Mouse (Mus musculus): ENCODE results near the gene Il1rap. TPM values are rescaled to one million over a fixed set of nuclear protein-coding genes. Genes with fewer than 3 reads are reported as not detected.

The Il1rap gene
- polyA plus RNA-seq, 1 experiment from 2014 or later: 5.5 TPM

GRCm38 (mm10) chr16:26710922-26711321 is 129.4 kb downstream of the Il1rap start:
- no peak overlapping the region for H3K27ac ChIP-seq
- no peaks in the 10 kb centered on the region for H3K27me3 ChIP-seq (ENCODE audit: low read depth, poor library complexity, severe bottlenecking)
- no peak overlapping the region for H3K4me3 ChIP-seq
- no peak for DNase-seq (ENCODE audit: low spot score)
- no peaks in the 10 kb centered on the region for H3K9me3 ChIP-seq (replicated peaks)
- no peaks in the 10 kb centered on the region for H3K36me3 ChIP-seq
- H3K4me1 ChIP-seq: no peaks in the 10 kb centered on the region
- 96% methylated on average over 3 of the region's 3 CpGs for WGBS

GRCm38 (mm10) chr16:26713538-26714316 is 132.2 kb downstream of the Il1rap start:
- no peaks in the 10 kb centered on the region for H3K4me1 ChIP-seq
- H3K9me3 ChIP-seq (replicated peaks): no peaks in the 10 kb centered on the region
- no peak for DNase-seq (ENCODE audit: low spot score)
- H3K4me3 ChIP-seq: no peak overlapping the region
- 88% methylated on average over 5 of the region's 5 CpGs for WGBS
- H3K36me3 ChIP-seq: no peaks in the 10 kb centered on the region
- no peaks in the 10 kb centered on the region for H3K27me3 ChIP-seq (ENCODE audit: low read depth, poor library complexity, severe bottlenecking)
- no peak overlapping the region for H3K27ac ChIP-seq

- Histone ChIP-seq H3K27ac (no peak overlapping the region), H3K27me3 (ENCODE audit: low read depth, poor library complexity, severe bottlenecking) (no peaks in the 10 kb centered on the region), H3K36me3 (no peaks in the 10 kb centered on the region), H3K9me3 (replicated peaks) (no peaks in the 10 kb centered on the region), H3K4me3 (no peak overlapping the region), H3K4me1 (no peaks in the 10 kb centered on the region; the same call in 1 of the 2 replicates)
- DNase-seq (ENCODE audit: low spot score): no peak
- 93% methylated on average over 11 of the region's 11 CpGs for WGBS
Measured at GRCm38 (mm10) chr16:26722464-26722863, 141.0 kb downstream of the Il1rap start.

GRCm38 (mm10) chr16:26723952-26724747 is 142.6 kb downstream of the Il1rap start:
- no peaks in the 10 kb centered on the region for H3K27me3 ChIP-seq (ENCODE audit: low read depth, poor library complexity, severe bottlenecking)
- no peaks in the 10 kb centered on the region for H3K9me3 ChIP-seq (replicated peaks)
- DNase-seq (ENCODE audit: low spot score): no peak
- no peak overlapping the region for H3K4me3 ChIP-seq
- no peak overlapping the region for H3K27ac ChIP-seq
- H3K4me1 ChIP-seq: no peaks in the 10 kb centered on the region; the same call in 1 of the 2 replicates
- WGBS: 62% methylated on average over 5 of the region's 5 CpGs
- no peaks in the 10 kb centered on the region for H3K36me3 ChIP-seq

- no peak for DNase-seq (ENCODE audit: low spot score)
- no peaks in the 10 kb centered on the region for H3K36me3 ChIP-seq
- no peak overlapping the region for H3K4me3 ChIP-seq
- 85% methylated on average over 3 of the region's 3 CpGs for WGBS
- no peak overlapping the region for H3K27ac ChIP-seq
- no peaks in the 10 kb centered on the region for H3K27me3 ChIP-seq (ENCODE audit: low read depth, poor library complexity, severe bottlenecking)
- no peaks in the 10 kb centered on the region for H3K9me3 ChIP-seq (replicated peaks)
- H3K4me1 ChIP-seq: no peaks in the 10 kb centered on the region; the same call in 1 of the 2 replicates
Measured at GRCm38 (mm10) chr16:26728139-26728538, 146.6 kb downstream of the Il1rap start.

- Histone ChIP-seq H3K27me3 (ENCODE audit: low read depth, poor library complexity, severe bottlenecking) (no peaks in the 10 kb centered on the region), H3K4me1 (no peaks in the 10 kb centered on the region), H3K27ac (no peak overlapping the region), H3K9me3 (replicated peaks) (no peaks in the 10 kb centered on the region), H3K36me3 (no peaks in the 10 kb centered on the region), H3K4me3 (no peak overlapping the region)
- DNase-seq (ENCODE audit: low spot score): no peak
- 96% methylated on average over 1 of the region's 1 CpGs for WGBS
Measured at GRCm38 (mm10) chr16:26730941-26731340, 149.4 kb downstream of the Il1rap start.

- H3K4me1 ChIP-seq: no peaks in the 10 kb centered on the region
- no peak overlapping the region for H3K4me3 ChIP-seq
- DNase-seq (ENCODE audit: low spot score): no peak
- 89% methylated on average over 3 of the region's 3 CpGs for WGBS
- H3K27ac ChIP-seq: no peak overlapping the region
- H3K9me3 ChIP-seq (replicated peaks): no peaks in the 10 kb centered on the region
- H3K27me3 ChIP-seq (ENCODE audit: low read depth, poor library complexity, severe bottlenecking): no peaks in the 10 kb centered on the region
- no peaks in the 10 kb centered on the region for H3K36me3 ChIP-seq
Measured at GRCm38 (mm10) chr16:26732566-26732965, 151.1 kb downstream of the Il1rap start.

GRCm38 (mm10) chr16:26755381-26756155 is 174.1 kb downstream of the Il1rap start:
- H3K36me3 ChIP-seq: no peaks in the 10 kb centered on the region
- 87% methylated on average over 5 of the region's 5 CpGs for WGBS
- no peak for DNase-seq (ENCODE audit: low spot score)

GRCm38 (mm10) chr16:26775976-26776375 is 194.5 kb downstream of the Il1rap start:
- no peaks in the 10 kb centered on the region for H3K36me3 ChIP-seq
- H3K4me3 ChIP-seq: no peak overlapping the region
- WGBS: 86% methylated on average over 2 of the region's 2 CpGs
- H3K27me3 ChIP-seq (ENCODE audit: low read depth, poor library complexity, severe bottlenecking): no peaks in the 10 kb centered on the region
- no peak for DNase-seq (ENCODE audit: low spot score)
- H3K27ac ChIP-seq: no peak overlapping the region
- H3K9me3 ChIP-seq (replicated peaks): no peaks in the 10 kb centered on the region
- no peaks in the 10 kb centered on the region for H3K4me1 ChIP-seq

More at GRCm38 (mm10) chr16:26755381-26756155, 174.1 kb downstream of the Il1rap start:
- no peak overlapping the region for H3K4me3 ChIP-seq
- H3K4me1 ChIP-seq: no peaks in the 10 kb centered on the region
- H3K9me3 ChIP-seq (replicated peaks): no peaks in the 10 kb centered on the region
- no peak overlapping the region for H3K27ac ChIP-seq
- no peaks in the 10 kb centered on the region for H3K27me3 ChIP-seq (ENCODE audit: low read depth, poor library complexity, severe bottlenecking)

GRCm38 (mm10) chr16:26777132-26777531 is 195.6 kb downstream of the Il1rap start:
- no peak overlapping the region for H3K27ac ChIP-seq
- WGBS: 14% methylated on average over 1 of the region's 1 CpGs
- no peak for DNase-seq (ENCODE audit: low spot score)

More at GRCm38 (mm10) chr16:26777132-26777531, 195.6 kb downstream of the Il1rap start:
- no peaks in the 10 kb centered on the region for H3K9me3 ChIP-seq (replicated peaks)
- no peaks in the 10 kb centered on the region for H3K36me3 ChIP-seq
- no peaks in the 10 kb centered on the region for H3K4me1 ChIP-seq
- H3K4me3 ChIP-seq: no peak overlapping the region
- H3K27me3 ChIP-seq (ENCODE audit: low read depth, poor library complexity, severe bottlenecking): no peaks in the 10 kb centered on the region

Measured in limb, embryonic 10.5 days (tissue).